Mouse (Mus musculus) gastrocnemius, adult 2 months (tissue): ENCODE measurements around the gene Ccdc73. TPM values are rescaled to one million over a fixed set of nuclear protein-coding genes. Genes with fewer than 3 reads are reported as not detected.
"Not testable (repeated sequence)": the region's sequence is repeated elsewhere in the genome, so short reads cannot be mapped to it uniquely, and the experiment has no call there.

Experiments used
- DNase-seq: peaks from one replicate; pipeline ENCODE4 v3.0.0; 2022
- H3K27ac ChIP-seq: fragments of 200-600 bp; 2 replicates; pipeline ENCODE4 v1.8.1; 2022; ENCODE audit warnings: mild to moderate bottlenecking
- H3K4me3 ChIP-seq: fragments of 200-600 bp; 2 replicates; pipeline ENCODE4 v1.8.1; 2022; ENCODE audit warnings: mild to moderate bottlenecking, moderate library complexity
- CTCF ChIP-seq: fragments of 200-600 bp; IDR thresholded peaks from 2 replicates; pipeline ENCODE4 v1.8.1; 2022; ENCODE audit warnings: antibody characterized with exemption, mild to moderate bottlenecking, moderate library complexity
- intact Hi-C: fragments of 180-260 bp; cut with DNase I; formaldehyde crosslinking; loops from one replicate; pipeline ENCODE4 v1.15.1; 2025
- total RNA-seq, 2 experiments: library from RNA; stranded (reverse); gene quantifications; 2 replicates each; pipeline ENCODE4 v1.2.3; 2021

The Ccdc73 gene
- total RNA-seq, 2 experiments from 2014 or later = 3.5 to 3.7 TPM

GRCm38 (mm10) chr2:104851686-104852085 is 15.9 kb upstream of the Ccdc73 start:
- Histone ChIP-seq H3K27ac (no peak overlapping the region), H3K4me3 (no peak overlapping the region)
- no peak for DNase-seq
- intact Hi-C loops = no loop called here
- TF ChIP-seq CTCF = no peak

GRCm38 (mm10) chr2:104852546-104852945 is 15.1 kb upstream of the Ccdc73 start:
- Histone ChIP-seq H3K4me3 (no peak overlapping the region), H3K27ac (no peak overlapping the region)
- DNase-seq = no peak
- intact Hi-C loops = no loop called here
- no peak for TF ChIP-seq CTCF

- no peak overlapping the region for H3K4me3 ChIP-seq
- intact Hi-C loops = no loop called here
- TF ChIP-seq CTCF = no peak
- no peak overlapping the region for H3K27ac ChIP-seq
- no peak for DNase-seq
Measured at GRCm38 (mm10) chr2:104854836-104855235, 12.8 kb upstream of the Ccdc73 start.

- Histone ChIP-seq H3K4me3 (no peak overlapping the region), H3K27ac (no peak overlapping the region)
- no peak for TF ChIP-seq CTCF
- intact Hi-C loops = no loop called here
- no peak for DNase-seq
Measured at GRCm38 (mm10) chr2:104855732-104856131, 11.9 kb upstream of the Ccdc73 start.

- no peak for DNase-seq
- Histone ChIP-seq H3K4me3 (no peak overlapping the region), H3K27ac (no peak overlapping the region)
- intact Hi-C loops = no loop called here
- no peak for TF ChIP-seq CTCF
Measured at GRCm38 (mm10) chr2:104856218-104856617, 11.4 kb upstream of the Ccdc73 start.

GRCm38 (mm10) chr2:104858083-104858482 is 9.5 kb upstream of the Ccdc73 start:
- H3K27ac ChIP-seq, DNase-seq, intact Hi-C loops, H3K4me3 ChIP-seq: not testable (repeated sequence)

- no peak overlapping the region for H3K4me3 ChIP-seq
- intact Hi-C loops = no loop called here
- DNase-seq = no peak
- H3K27ac ChIP-seq = no peak overlapping the region
- TF ChIP-seq CTCF = no peak
Measured at GRCm38 (mm10) chr2:104859060-104859459, 8.5 kb upstream of the Ccdc73 start.

GRCm38 (mm10) chr2:104860426-104860825 is 7.2 kb upstream of the Ccdc73 start:
- Histone ChIP-seq H3K4me3 (no peak overlapping the region), H3K27ac (no peak overlapping the region)
- DNase-seq = no peak
- TF ChIP-seq CTCF = no peak
- intact Hi-C loops = no loop called here

GRCm38 (mm10) chr2:104864176-104864860 is 3.3 kb upstream of the Ccdc73 start:
- no peak overlapping the region for H3K27ac ChIP-seq
- TF ChIP-seq CTCF = no peak
- no peak overlapping the region for H3K4me3 ChIP-seq
- DNase-seq = no peak
- intact Hi-C loops = no loop called here

- TF ChIP-seq CTCF = no peak
- Histone ChIP-seq H3K4me3 (no peak overlapping the region), H3K27ac (no peak overlapping the region)
- intact Hi-C loops = no loop called here
- DNase-seq = no peak
Measured at GRCm38 (mm10) chr2:104869101-104869500, 1.5 kb downstream of the Ccdc73 start.

GRCm38 (mm10) chr2:104878794-104879193 is 11.2 kb downstream of the Ccdc73 start:
- intact Hi-C loops = no loop called here
- H3K27ac ChIP-seq = no peak overlapping the region
- DNase-seq = no peak
- TF ChIP-seq CTCF = no peak
- H3K4me3 ChIP-seq = no peak overlapping the region

GRCm38 (mm10) chr2:104886109-104886508 is 18.5 kb downstream of the Ccdc73 start:
- no peak for TF ChIP-seq CTCF
- Histone ChIP-seq H3K27ac (no peak overlapping the region), H3K4me3 (no peak overlapping the region)
- DNase-seq = no peak
- intact Hi-C loops = no loop called here

GRCm38 (mm10) chr2:104887331-104887730 is 19.7 kb downstream of the Ccdc73 start:
- H3K27ac ChIP-seq, intact Hi-C loops, H3K4me3 ChIP-seq, DNase-seq: not testable (repeated sequence)

GRCm38 (mm10) chr2:104887882-104888566 is 20.4 kb downstream of the Ccdc73 start:
- intact Hi-C loops = loop anchor here (2.0 kb wide), 1 partner anchor 343 kb away; no protein-coding TSS in a partner anchor
- Histone ChIP-seq H3K27ac (no peak overlapping the region), H3K4me3 (peak overlapping the region; percentile 40)
- DNase-seq = peak; percentile 71
- peak; percentile 88 for TF ChIP-seq CTCF
